Mouse (Mus musculus) fibroblast of lung, adult 2 months (primary cell): ENCODE data around the gene Col6a5.

Experiments used
- DNase-seq: peaks from one replicate; pipeline ENCODE4 v3.0.0-alpha.2; 2011; ENCODE audit warnings: low read depth

Gene Col6a5

GRCm38 (mm10) chr9:105820711-105821110 lies 139.7 kb downstream of the Col6a5 start:
- DNase-seq = no peak

GRCm38 (mm10) chr9:105819155-105819709 lies 141.2 kb downstream of the Col6a5 start:
- DNase-seq = no peak

- DNase-seq = no peak
Measured at GRCm38 (mm10) chr9:105814436-105814835, 146.0 kb downstream of the Col6a5 start.

- no peak for DNase-seq
Measured at GRCm38 (mm10) chr9:105811458-105811857, 149.0 kb downstream of the Col6a5 start.

GRCm38 (mm10) chr9:105808920-105809505 lies 151.4 kb downstream of the Col6a5 start:
- DNase-seq = no peak
